Mouse (Mus musculus) lung, adult 2 months (tissue): ENCODE measurements around the gene Maged1.

ENCODE experiments used
- CTCF ChIP-seq: fragments of 200-500 bp; IDR thresholded peaks from 2 replicates; pipeline ENCODE4 v1.5.1; 2011; ENCODE audit warnings: mild to moderate bottlenecking, low read length, control low read depth; ENCODE audit not compliant: insufficient read depth
- POLR2A ChIP-seq: fragments of 200-500 bp; IDR thresholded peaks from 2 replicates; pipeline ENCODE4 v1.6.1; 2011; ENCODE audit warnings: low read depth, mild to moderate bottlenecking, control low read depth, low read length, borderline replicate concordance; ENCODE audit errors: extremely low read depth

GRCm38 (mm10) chrX:94544923-94545322 lies 3.0 kb upstream of the Maged1 start:
- peak; percentile 46; the same call in 1 of the 2 replicates for TF ChIP-seq CTCF
- TF ChIP-seq POLR2A = no peak
